Mouse (Mus musculus): ENCODE data around the gene Cript. TPM values are rescaled to one million over a fixed set of nuclear protein-coding genes. Genes with fewer than 3 reads are reported as not detected.

The Cript gene
- total RNA-seq, 2 experiments from 2014 or later: 61.2 to 66.2 TPM

DNA sequence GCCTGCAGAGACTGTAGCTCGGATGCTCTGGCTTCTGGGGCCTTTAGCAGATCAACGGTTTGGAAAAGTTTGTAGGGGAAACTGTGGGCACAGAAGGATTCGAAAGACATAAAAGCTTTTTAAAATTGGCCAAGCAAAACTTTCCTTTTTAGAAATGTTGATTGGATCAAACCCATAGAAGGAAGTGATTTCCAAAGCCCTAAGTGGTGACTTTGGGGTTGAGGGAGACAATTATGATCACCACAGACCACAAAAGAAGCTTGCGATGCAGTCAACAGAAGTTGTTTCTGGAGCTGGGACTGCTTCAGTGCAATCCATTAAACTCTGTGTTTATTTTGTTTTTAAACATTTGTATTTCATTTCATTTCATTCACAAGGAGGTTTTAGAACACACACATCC is 57.2 kb downstream of the Cript start:
- intact Hi-C loops (cut with DNase I): no loop called here
- no peak for DNase-seq (ENCODE audit: low spot score in 2 of 2)

DNA sequence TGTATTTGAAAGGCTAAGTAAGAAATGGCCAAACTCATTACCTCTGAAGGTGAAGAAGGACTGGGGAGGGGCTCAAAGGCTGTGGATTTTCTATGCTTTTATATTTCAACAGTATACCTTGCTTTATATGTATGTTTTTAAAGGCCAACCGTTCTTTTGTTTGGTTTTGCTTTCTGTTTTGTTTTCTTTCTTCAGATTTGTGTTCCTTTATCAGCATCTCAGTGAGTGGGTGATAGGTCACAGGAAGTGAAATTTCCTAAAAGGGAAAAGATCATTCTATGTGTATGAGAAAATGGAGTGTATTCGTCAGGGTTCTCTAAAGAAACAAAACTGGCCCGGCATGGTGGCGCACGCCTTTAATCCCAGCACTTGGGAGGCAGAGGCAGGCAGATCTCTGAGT is 58.3 kb downstream of the Cript start:
- no peak for DNase-seq (ENCODE audit: low spot score in 2 of 2)
- intact Hi-C loops (cut with DNase I): no loop called here

Other genes starting within 250 kb of the Cript start
- gene Tmem247, start 108.2 kb upstream of the Cript start, total RNA-seq (2021): not detected
- not detected for gene Atp6v1e2, start 77.7 kb upstream of the Cript start, total RNA-seq (2021)
- gene Rhoq, start 62.5 kb upstream of the Cript start, total RNA-seq (2021): 10 to 100 TPM; 36.3 to 45.0 TPM
- 10 to 100 TPM; 15.0 to 18.1 TPM for gene Pigf, start 144 bp upstream of the Cript start, total RNA-seq (2021)
- 100 to 1,000 TPM; 112 to 120 TPM for gene Socs5, start 82.1 kb downstream of the Cript start, total RNA-seq (2021)
- 10 to 100 TPM; 50.3 to 55.8 TPM for gene Mcfd2, start 240.4 kb downstream of the Cript start, total RNA-seq (2021)

Data from left cerebral cortex, postnatal 36 days (tissue).